Mouse (Mus musculus) hindbrain, embryonic 13.5 days (tissue): ENCODE measurements around the gene Mphosph9. TPM values are rescaled to one million over a fixed set of nuclear protein-coding genes. Genes with fewer than 3 reads are reported as not detected.
A peak's percentile ranks its signal among the peaks of the same experiment; 100 is the strongest.

Experiments used
- ATAC-seq: fragments of 200-750 bp; cut with Nextera tagmentation; 2 replicates; pipeline ENCODE4 v1.8.0; 2017; ENCODE audit warnings: moderate TSS enrichment; ENCODE audit not compliant: low FRiP score
- H3K27ac ChIP-seq: fragments of 300-500 bp; sonication (generic); 2 replicates; pipeline ENCODE4 v1.5.1; 2015; ENCODE audit warnings: inconsistent platforms, mild to moderate bottlenecking, moderate library complexity
- H3K27me3 ChIP-seq: fragments of 300-500 bp; sonication (generic); 2 replicates; pipeline ENCODE4 v1.6.1; 2015; ENCODE audit warnings: mild to moderate bottlenecking, inconsistent platforms
- H3K36me3 ChIP-seq: fragments of 300-500 bp; sonication (generic); 2 replicates; pipeline ENCODE4 v1.6.1; 2015; ENCODE audit warnings: mild to moderate bottlenecking, inconsistent platforms
- H3K4me1 ChIP-seq: fragments of 300-500 bp; sonication (generic); replicated peaks from 2 replicates; pipeline ENCODE4 v1.6.1; 2015; ENCODE audit warnings: inconsistent platforms
- H3K4me2 ChIP-seq: fragments of 300-500 bp; sonication (generic); 2 replicates; pipeline ENCODE4 v1.6.1; 2015; ENCODE audit warnings: inconsistent platforms, mild to moderate bottlenecking, moderate library complexity
- H3K4me3 ChIP-seq: fragments of 300-500 bp; sonication (generic); 2 replicates; pipeline ENCODE4 v1.5.1; 2015; ENCODE audit warnings: mild to moderate bottlenecking, inconsistent platforms
- H3K9ac ChIP-seq: fragments of 300-500 bp; sonication (generic); 2 replicates; pipeline ENCODE4 v1.6.1; 2015; ENCODE audit warnings: mild to moderate bottlenecking, inconsistent platforms
- H3K9me3 ChIP-seq: fragments of 300-500 bp; sonication (generic); 2 replicates; pipeline ENCODE4 v1.6.1; 2016; ENCODE audit warnings: inconsistent platforms
- WGBS: fragments of 180-500 bp; shearing (Covaris S2); methylation state at CpG from one replicate; pipeline ENCODE4 v1.1.7; 2015; 5-methylcytosine and 5-hydroxymethylcytosine counted together
- polyA plus RNA-seq: library from polyadenylated mRNA; unstranded; fragments of >200 nt; fragmentation: Nextera tagmentation; extraction: Ambion mirVana; gene quantifications from 2 replicates; pipeline ENCODE4 v1.2.1, GENCODE M21; 2015

Mphosph9 gene
- polyA plus RNA-seq, 1 experiment from 2014 or later: 14.3 TPM

- Histone ChIP-seq H3K27me3 (no peaks in the 10 kb centered on the region), H3K4me3 (no peak overlapping the region), H3K9me3 (no peaks in the 10 kb centered on the region), H3K27ac (no peak overlapping the region), H3K36me3 (peaks cover 80% of the 10 kb centered on the region), H3K4me2 (no peak overlapping the region), H3K4me1 (no peaks in the 10 kb centered on the region), H3K9ac (no peak overlapping the region)
- no peak for ATAC-seq
- WGBS: 97% methylated on average over 4 of the region's 4 CpGs
These were observed 31.3 kb downstream of the Mphosph9 start for GRCm38 (mm10) chr5:124296475-124296874.

DNA sequence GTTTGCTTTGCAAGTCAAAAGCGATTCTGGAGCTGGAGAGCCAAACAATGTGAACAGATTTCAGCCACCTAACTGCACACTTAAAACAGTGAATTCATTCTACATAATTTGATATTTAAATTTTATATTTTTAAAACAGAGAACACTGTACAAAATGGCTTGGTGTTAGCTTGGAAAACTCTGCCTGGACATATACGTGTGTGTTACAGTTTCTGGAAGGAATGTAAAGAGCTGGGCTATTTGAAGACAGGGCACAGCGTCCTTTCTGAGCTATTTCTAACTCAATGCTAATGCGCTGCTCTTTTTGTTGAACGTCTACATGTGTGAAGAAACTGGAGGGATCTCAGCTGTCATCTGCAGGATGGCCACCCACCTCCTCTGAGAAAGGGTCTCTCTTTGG lies 33.8 kb downstream of the Mphosph9 start:
- ATAC-seq: no peak
- H3K9ac ChIP-seq: no peak overlapping the region
- H3K4me1 ChIP-seq: no peaks in the 10 kb centered on the region
- H3K4me2 ChIP-seq: no peak overlapping the region
- 94% methylated on average over 5 of the region's 5 CpGs for WGBS
- no peak overlapping the region for H3K27ac ChIP-seq
- no peaks in the 10 kb centered on the region for H3K27me3 ChIP-seq
- H3K36me3 ChIP-seq: peaks cover 91% of the 10 kb centered on the region
- H3K9me3 ChIP-seq: no peaks in the 10 kb centered on the region
- H3K4me3 ChIP-seq: no peak overlapping the region

DNA sequence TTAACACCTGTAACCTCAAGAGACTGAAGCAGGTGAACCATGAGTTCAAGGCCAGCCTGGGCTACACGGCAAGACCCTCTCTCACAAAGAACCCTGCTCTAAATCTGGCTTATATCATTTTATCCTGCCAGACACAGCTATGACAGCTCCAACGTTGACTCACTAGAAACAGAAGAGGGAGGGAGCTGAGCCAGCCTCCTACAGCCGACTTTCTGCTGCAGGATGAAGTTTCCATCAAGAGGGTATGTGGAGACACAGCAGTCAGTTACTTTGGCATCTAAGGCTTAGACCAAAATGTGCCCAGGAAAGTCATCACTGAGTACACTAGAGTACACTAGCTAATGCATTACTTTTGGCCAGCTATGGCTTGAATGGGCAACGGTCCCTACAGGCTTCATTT lies 37.6 kb downstream of the Mphosph9 start:
- no peak overlapping the region for H3K4me2 ChIP-seq
- H3K36me3 ChIP-seq: peaks cover 94% of the 10 kb centered on the region
- no peaks in the 10 kb centered on the region for H3K27me3 ChIP-seq
- no peaks in the 10 kb centered on the region for H3K9me3 ChIP-seq
- H3K9ac ChIP-seq: no peak overlapping the region
- ATAC-seq: no peak
- H3K4me1 ChIP-seq: no peaks in the 10 kb centered on the region
- H3K27ac ChIP-seq: no peak overlapping the region
- WGBS: 96% methylated on average over 4 of the region's 4 CpGs
- H3K4me3 ChIP-seq: no peak overlapping the region

DNA sequence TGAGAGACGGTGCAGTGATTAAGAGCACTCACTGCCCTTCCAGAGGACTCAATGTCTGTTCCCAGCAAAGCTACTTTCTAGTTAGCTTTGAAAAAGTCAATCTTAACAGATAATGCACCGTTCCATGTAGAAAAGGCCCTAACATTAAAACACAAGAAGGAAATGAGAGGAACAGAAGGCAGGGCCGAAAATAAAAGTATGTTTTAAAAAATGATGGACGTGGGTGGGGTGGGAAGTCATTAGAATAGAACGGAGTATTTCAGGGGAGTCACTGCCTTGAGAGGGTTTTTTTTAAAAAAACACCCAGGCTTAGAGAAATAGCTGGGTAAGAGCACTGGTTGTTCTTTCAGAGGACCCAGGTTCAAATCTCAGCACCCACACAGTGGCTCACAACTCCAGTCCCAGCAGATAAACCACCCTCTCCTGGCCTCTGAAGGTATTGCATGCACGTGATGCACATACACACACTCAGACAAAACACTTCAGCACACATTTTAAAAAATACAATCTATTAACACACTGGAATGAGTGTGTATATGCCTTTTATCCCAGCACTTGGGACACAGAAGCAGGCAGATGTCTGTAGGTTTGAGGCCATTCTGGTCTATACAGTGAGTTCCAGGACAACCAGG lies 40.0 kb downstream of the Mphosph9 start:
- Histone ChIP-seq H3K36me3 (peaks cover 86% of the 10 kb centered on the region), H3K4me3 (no peak overlapping the region), H3K9ac (no peak overlapping the region), H3K27ac (no peak overlapping the region), H3K9me3 (no peaks in the 10 kb centered on the region), H3K27me3 (no peaks in the 10 kb centered on the region), H3K4me2 (no peak overlapping the region), H3K4me1 (no peaks in the 10 kb centered on the region)
- WGBS: 98% methylated on average over 6 of the region's 6 CpGs
- no peak for ATAC-seq

GRCm38 (mm10) chr5:124284330-124284729 lies 43.4 kb downstream of the Mphosph9 start:
- H3K9ac ChIP-seq: no peak overlapping the region
- H3K27me3 ChIP-seq: no peaks in the 10 kb centered on the region
- no peak overlapping the region for H3K4me2 ChIP-seq
- no peak overlapping the region for H3K4me3 ChIP-seq
- peaks cover 83% of the 10 kb centered on the region for H3K36me3 ChIP-seq
- WGBS: 73% methylated on average over 3 of the region's 3 CpGs
- no peak overlapping the region for H3K27ac ChIP-seq
- ATAC-seq: no peak
- H3K4me1 ChIP-seq: no peaks in the 10 kb centered on the region
- H3K9me3 ChIP-seq: no peaks in the 10 kb centered on the region

- Histone ChIP-seq H3K27ac (no peak overlapping the region), H3K4me3 (no peak overlapping the region), H3K4me1 (no peaks in the 10 kb centered on the region), H3K9ac (no peak overlapping the region), H3K4me2 (no peak overlapping the region), H3K27me3 (no peaks in the 10 kb centered on the region), H3K36me3 (peaks cover 83% of the 10 kb centered on the region), H3K9me3 (no peaks in the 10 kb centered on the region)
- ATAC-seq: no peak
- 98% methylated on average over 2 of the region's 2 CpGs for WGBS
These were observed 44.9 kb downstream of the Mphosph9 start for GRCm38 (mm10) chr5:124282854-124283253.

DNA sequence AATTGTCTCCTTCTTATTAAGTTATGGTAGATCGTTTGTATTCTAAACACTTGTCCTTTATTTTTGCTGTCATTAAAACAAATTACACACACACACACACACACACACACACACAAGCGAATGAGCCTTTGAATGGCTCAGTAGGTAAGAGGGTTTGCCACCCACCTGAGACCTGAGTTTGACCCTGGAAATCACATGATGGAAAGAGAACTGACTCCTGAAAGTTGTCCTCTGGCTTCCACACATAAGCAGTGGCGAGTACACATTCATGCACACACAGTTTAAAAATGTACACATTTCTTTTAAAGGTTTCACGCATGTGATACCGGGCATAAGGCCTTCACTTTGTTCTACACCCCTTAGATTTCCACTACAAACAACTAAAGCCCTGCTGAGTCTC lies 57.5 kb downstream of the Mphosph9 start:
- WGBS: 81% methylated on average over 5 of the region's 5 CpGs
- H3K4me1 ChIP-seq: peaks cover 19% of the 10 kb centered on the region
- no peak overlapping the region for H3K4me3 ChIP-seq
- no peaks in the 10 kb centered on the region for H3K27me3 ChIP-seq
- no peak overlapping the region for H3K4me2 ChIP-seq
- no peak for ATAC-seq
- no peak overlapping the region for H3K9ac ChIP-seq
- no peak overlapping the region; the same call in 1 of the 2 replicates for H3K27ac ChIP-seq
- H3K36me3 ChIP-seq: peaks cover 41% of the 10 kb centered on the region
- H3K9me3 ChIP-seq: no peaks in the 10 kb centered on the region

DNA sequence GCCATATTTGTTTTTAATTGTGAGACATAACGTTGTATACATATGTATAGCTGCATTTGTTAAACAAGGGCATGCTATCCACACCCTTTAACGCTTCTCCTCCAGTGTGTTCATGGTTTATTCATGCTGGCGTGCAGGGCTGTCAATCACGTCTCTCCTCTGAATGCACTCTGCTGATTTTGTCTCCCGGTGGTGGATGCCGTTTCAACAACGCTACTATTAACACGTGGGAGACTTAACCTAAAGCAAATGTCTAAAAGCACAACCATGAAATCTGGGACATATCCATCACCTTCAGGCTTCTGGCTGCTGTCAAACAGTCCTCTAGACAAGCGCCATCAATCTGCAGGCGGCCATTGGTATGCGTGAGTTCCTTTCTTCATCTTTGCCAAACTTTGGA lies 58.1 kb downstream of the Mphosph9 start:
- H3K27me3 ChIP-seq: no peaks in the 10 kb centered on the region
- H3K36me3 ChIP-seq: peaks cover 41% of the 10 kb centered on the region
- peaks cover 19% of the 10 kb centered on the region for H3K4me1 ChIP-seq
- WGBS: 15% methylated on average over 11 of the region's 11 CpGs
- no peak overlapping the region for H3K4me3 ChIP-seq
- peak overlapping the region; percentile 58; the same call in 1 of the 2 replicates for H3K27ac ChIP-seq
- no peak overlapping the region for H3K4me2 ChIP-seq
- no peak for ATAC-seq
- H3K9ac ChIP-seq: no peak overlapping the region
- no peaks in the 10 kb centered on the region for H3K9me3 ChIP-seq

DNA sequence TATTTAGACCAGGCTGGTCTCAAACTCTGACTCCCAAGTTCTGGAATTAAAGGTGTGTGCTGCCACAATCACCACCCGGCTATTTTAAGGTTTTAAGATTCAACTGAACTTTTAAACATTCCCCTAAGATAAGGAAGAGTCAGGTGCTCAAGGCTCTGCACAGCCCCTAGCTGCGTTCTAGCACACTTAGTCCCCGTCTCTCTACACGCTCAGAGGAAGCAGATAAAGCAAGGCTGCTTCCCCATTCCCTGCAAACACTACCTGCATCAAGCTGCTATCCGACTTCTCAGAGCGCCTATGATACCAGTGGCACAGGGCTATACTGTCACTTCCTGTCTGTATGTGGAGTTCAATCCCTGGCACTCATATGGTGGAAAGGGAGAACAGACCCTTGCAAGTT lies 60.1 kb downstream of the Mphosph9 start:
- no peak overlapping the region for H3K4me2 ChIP-seq
- H3K36me3 ChIP-seq: peaks cover 52% of the 10 kb centered on the region
- no peaks in the 10 kb centered on the region for H3K9me3 ChIP-seq
- H3K27me3 ChIP-seq: no peaks in the 10 kb centered on the region
- no peak for ATAC-seq
- no peak overlapping the region for H3K9ac ChIP-seq
- peaks cover 19% of the 10 kb centered on the region for H3K4me1 ChIP-seq
- 94% methylated on average over 6 of the region's 6 CpGs for WGBS
- H3K27ac ChIP-seq: no peak overlapping the region
- H3K4me3 ChIP-seq: no peak overlapping the region

GRCm38 (mm10) chr5:124266821-124267220 lies 61.0 kb downstream of the Mphosph9 start:
- no peaks in the 10 kb centered on the region for H3K9me3 ChIP-seq
- no peaks in the 10 kb centered on the region for H3K27me3 ChIP-seq
- WGBS: 93% methylated on average over 6 of the region's 6 CpGs
- ATAC-seq: no peak
- H3K4me3 ChIP-seq: no peak overlapping the region
- H3K27ac ChIP-seq: no peak overlapping the region
- no peak overlapping the region for H3K9ac ChIP-seq
- H3K36me3 ChIP-seq: peaks cover 59% of the 10 kb centered on the region
- H3K4me1 ChIP-seq: peaks cover 19% of the 10 kb centered on the region
- H3K4me2 ChIP-seq: no peak overlapping the region

- Histone ChIP-seq H3K27me3 (no peaks in the 10 kb centered on the region), H3K9me3 (no peaks in the 10 kb centered on the region), H3K36me3 (peaks cover 75% of the 10 kb centered on the region), H3K27ac (no peak overlapping the region), H3K4me2 (no peak overlapping the region), H3K4me1 (no peaks in the 10 kb centered on the region), H3K9ac (no peak overlapping the region), H3K4me3 (no peak overlapping the region)
- ATAC-seq: no peak
- WGBS: 87% methylated on average over 4 of the region's 4 CpGs
These were observed 64.5 kb downstream of the Mphosph9 start for GRCm38 (mm10) chr5:124263246-124263645.

DNA sequence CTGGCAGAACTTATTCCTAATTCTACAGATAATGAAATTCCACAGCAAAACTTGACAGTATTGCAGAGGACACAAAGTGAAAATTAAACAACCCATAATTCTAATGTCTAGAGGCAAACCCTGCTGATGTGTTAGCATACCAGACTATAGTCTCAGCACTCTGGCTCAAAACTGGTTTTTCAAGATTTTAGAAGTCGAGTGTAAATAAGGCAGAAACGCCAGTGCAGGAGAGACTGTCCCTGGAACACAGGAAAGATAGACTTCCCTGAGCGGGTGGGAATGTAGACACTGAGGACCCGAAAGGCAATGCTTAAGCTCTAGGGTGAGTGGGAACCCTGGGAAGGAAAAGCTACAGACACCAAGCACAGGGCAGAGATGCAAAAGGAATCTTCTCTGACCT lies 65.7 kb downstream of the Mphosph9 start:
- no peaks in the 10 kb centered on the region for H3K27me3 ChIP-seq
- H3K4me1 ChIP-seq: no peaks in the 10 kb centered on the region
- peaks cover 85% of the 10 kb centered on the region for H3K36me3 ChIP-seq
- no peak overlapping the region for H3K4me2 ChIP-seq
- no peak overlapping the region for H3K9ac ChIP-seq
- no peak overlapping the region for H3K27ac ChIP-seq
- 91% methylated on average over 4 of the region's 4 CpGs for WGBS
- H3K9me3 ChIP-seq: no peaks in the 10 kb centered on the region
- no peak for ATAC-seq
- no peak overlapping the region for H3K4me3 ChIP-seq

- Histone ChIP-seq H3K27me3 (no peaks in the 10 kb centered on the region), H3K9me3 (no peaks in the 10 kb centered on the region), H3K4me2 (no peak overlapping the region), H3K36me3 (peaks cover 81% of the 10 kb centered on the region), H3K4me1 (no peaks in the 10 kb centered on the region), H3K9ac (no peak overlapping the region), H3K27ac (no peak overlapping the region), H3K4me3 (no peak overlapping the region)
- WGBS: 71% methylated on average over 2 of the region's 2 CpGs
- ATAC-seq: no peak
These were observed 68.6 kb downstream of the Mphosph9 start for GRCm38 (mm10) chr5:124259133-124259532.
